Mouse (Mus musculus) heart, adult 18-20 months (tissue): Measurements from ENCODE around the gene Hoxc12. TPM values are rescaled to one million over a fixed set of nuclear protein-coding genes. Genes with fewer than 3 reads are reported as not detected.

Experiments used
- DNase-seq, 2 experiments: peaks; one replicate each; pipeline ENCODE4 v3.0.0; 2021 to 2022; ENCODE audit warnings: mixed read lengths in 1 of 2
- total RNA-seq, 2 experiments: library from RNA; stranded (reverse); gene quantifications; 2 replicates each; pipeline ENCODE4 v1.2.3; 2021

Gene Hoxc12
- total RNA-seq, 2 experiments from 2014 or later, result not detected

GRCm38 (mm10) chr15:102965003-102965891, 28.7 kb downstream of the Hoxc12 start:
- no peak for DNase-seq

DNA sequence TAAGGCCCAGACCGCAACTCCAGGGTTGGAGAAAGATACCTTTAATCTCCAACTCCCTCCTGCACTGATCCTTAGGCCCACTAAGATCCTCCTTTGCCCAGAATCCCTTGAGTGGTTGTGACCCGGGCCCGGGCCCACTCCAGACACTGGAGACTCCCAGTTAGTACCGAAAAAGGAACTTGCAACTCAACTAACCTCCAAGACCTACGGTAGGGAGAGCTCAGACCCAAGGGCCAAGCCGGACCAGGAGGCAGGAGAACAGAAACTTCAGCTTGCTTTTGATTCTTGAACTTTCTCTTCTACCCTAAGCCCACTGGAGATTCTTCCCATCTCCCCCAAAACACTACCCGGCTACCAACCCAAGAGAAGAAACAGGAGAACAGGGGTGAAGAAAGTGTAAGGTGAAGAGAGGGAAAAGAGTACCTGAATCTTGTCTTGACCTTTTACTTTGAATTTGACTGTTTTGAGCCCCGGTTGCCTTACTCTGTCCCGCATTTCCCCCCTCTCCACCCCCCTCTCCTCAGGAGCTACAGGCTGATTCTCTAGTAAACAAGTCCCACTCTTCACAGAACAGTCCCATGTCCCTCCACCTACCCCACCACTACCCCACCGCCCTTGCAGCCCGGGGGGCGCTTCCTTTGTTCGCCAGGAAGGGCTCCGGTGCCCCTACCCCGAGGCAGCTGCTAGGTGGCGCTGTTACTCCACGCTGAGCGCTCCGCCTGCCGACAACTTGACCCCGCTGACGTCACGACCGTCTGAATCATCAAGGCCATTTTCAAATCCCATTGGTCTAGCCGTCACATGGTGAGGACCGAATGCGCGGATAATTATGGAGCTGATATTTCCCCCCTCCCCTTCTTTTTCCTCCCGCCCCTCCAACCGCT, 29.6 kb downstream of the Hoxc12 start:
- peak; percentile 53 to 55 for DNase-seq

DNA sequence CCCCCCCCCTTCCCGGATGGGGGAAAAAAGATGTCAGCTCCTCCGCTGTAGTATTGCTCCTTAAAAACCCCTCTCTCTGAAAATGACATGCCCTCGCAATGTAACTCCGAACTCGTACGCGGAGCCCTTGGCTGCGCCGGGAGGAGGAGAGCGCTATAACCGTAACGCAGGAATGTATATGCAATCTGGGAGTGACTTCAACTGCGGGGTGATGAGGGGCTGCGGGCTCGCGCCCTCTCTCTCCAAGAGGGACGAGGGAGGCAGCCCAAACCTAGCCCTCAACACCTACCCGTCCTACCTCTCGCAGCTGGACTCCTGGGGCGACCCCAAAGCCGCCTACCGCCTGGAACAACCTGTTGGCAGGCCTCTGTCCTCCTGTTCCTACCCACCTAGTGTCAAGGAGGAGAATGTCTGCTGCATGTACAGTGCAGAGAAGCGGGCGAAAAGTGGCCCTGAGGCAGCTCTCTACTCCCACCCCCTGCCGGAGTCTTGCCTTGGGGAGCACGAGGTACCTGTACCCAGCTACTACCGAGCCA, 30.3 kb downstream of the Hoxc12 start, which contains the start of gene Hoxc10:
TSS of gene Hoxc10 (plus strand) at position 21 of the 536 bp plus-strand sequence.
- DNase-seq, result no peak

GRCm38 (mm10) chr15:102967312-102967510, 30.7 kb downstream of the Hoxc12 start, which contains the start of gene Hoxc5:
Hoxc5 (plus strand) TSS chr15:102967443.
- DNase-seq, result no peak

GRCm38 (mm10) chr15:102967511-102968397, 31.2 kb downstream of the Hoxc12 start:
- DNase-seq, result no peak

DNA sequence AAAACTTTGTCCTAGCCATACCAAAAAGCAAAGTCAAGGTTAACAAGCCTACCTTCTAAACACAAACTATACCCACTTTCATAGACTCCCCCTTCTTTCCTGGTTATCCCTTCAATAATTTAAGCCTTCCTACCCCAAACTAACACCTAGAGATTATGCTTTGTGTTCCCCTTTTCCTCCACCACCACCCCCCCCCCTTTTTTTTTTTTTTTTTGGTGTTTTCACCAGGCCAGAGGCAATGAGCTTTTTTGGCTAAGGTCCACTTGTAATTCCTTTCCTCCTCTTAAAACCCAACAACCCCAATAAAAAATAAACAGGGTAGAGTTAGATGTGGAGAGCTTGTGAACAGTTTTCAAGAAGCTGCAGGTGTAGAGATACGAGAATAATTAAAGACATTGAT, 32.7 kb downstream of the Hoxc12 start:
- no peak for DNase-seq

DNA sequence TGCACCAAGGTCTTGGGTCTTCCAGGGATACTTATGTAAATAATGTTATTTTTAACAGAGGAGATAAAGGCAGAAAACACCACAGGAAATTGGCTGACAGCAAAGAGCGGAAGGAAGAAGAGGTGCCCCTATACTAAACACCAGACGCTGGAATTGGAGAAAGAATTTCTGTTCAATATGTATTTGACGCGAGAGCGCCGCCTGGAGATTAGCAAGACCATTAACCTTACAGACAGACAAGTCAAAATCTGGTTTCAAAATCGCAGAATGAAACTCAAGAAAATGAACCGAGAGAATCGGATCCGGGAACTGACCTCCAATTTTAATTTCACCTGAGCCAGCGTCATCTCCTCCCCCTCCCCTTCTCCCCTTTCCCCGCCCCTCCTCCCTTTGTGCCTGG, 34.2 kb downstream of the Hoxc12 start:
- DNase-seq, result no peak

DNA sequence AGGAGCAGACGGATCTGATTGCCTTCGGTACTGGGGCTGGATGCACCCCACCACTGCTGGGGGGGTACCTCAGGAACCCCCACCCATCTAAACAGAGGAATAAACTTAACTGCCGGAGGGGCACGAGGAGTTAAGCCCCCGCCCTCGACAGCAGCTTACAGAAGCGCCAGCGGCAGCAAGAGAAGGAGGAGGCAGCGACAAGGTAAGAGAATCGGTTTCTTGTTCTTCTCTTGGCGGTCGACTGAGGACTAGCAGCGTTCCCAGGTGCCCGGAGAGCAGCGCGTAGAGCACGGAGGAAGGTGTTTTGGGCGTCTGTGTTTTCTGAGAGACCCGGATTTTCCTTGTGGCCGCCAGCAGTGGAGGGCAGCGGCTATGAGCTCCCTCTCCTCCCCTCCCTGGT, 35.7 kb downstream of the Hoxc12 start:
- DNase-seq, result no peak

GRCm38 (mm10) chr15:102972753-102973152, 36.2 kb downstream of the Hoxc12 start:
- DNase-seq, result no peak

DNA sequence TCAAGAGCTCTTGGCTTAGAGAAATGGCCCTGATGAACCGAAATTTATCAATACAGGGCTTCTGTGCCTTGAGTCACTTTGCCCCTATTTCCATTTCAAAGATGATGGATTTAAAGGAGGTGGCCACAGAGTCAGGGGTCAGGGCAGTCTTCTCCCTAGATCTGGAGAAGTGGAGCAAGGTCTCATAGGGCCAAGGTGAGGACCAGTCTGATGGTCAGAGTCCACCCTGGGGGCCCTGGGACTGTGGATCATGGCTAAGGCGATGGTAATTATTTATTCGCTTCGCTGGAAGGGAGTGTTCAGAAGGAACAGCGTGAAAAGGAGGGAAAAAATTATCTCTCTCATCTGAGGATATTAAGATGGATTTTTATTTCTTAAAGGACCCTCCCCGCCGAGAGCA, 38.5 kb downstream of the Hoxc12 start:
- DNase-seq, result no peak

- no peak for DNase-seq
Measured at GRCm38 (mm10) chr15:102975688-102976111, 39.1 kb downstream of the Hoxc12 start.

DNA sequence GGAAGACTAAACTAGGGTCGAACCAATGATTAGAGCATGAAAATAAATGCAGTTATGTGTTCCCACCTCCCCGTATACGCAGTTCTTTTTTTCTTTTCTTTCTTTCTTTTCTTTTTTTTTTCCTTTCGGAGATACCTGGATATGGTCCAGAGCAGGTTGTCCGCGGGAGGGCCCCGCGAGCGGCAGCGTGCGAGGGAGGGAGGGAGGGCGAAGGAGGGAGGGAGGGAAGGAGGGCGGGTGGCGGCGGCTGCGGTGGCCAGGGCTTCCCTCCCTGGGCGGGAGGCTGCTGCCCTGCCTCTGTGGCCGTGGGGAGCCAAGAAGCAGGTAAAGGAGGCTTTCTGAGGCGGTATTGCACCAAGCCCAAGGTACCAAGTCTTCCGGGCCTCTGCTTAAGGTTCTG, 39.6 kb downstream of the Hoxc12 start, which contains the start of gene Hoxc9:
TSS of gene Hoxc9 (plus strand) at position 269 of the 400 bp plus-strand sequence.
- DNase-seq, result no peak

DNA sequence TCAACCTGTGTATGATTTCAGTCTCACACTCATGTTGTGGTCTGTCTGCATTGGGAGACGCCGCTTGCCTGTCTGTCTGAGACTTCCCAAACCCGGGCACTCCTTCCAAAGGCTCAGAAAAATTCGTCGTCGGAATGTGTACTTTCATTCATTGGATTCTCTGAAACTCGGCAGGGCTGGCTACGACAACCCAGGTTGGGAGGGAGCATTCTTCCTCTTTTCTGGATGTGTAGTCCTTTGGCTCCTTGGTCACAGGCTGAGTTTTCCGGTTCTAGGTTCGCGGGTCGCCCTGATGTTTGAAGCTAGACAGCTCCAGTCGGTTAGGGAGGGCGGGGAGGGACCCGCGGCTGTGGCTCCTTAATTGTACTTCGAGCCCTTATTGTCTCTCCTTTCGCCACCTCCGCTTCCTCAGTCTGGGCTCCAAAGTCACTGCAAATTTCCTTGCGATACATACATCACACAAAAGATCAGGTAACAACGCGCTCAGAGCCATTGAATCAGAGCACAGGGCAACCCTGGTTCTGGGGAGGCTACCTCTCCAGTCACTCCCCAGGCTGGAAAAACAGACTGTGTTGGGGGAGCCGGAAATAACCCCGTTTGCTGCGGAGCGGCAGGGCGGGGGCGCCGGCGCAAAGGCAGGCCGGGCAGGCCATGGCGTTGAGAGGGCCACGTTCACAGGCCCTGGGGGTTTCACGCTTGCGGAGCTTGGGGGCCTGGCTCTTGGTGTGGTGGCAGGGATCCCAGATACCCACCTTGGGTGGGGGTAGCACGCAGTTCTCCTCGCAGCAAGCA, 40.3 kb downstream of the Hoxc12 start:
- no peak for DNase-seq

DNA sequence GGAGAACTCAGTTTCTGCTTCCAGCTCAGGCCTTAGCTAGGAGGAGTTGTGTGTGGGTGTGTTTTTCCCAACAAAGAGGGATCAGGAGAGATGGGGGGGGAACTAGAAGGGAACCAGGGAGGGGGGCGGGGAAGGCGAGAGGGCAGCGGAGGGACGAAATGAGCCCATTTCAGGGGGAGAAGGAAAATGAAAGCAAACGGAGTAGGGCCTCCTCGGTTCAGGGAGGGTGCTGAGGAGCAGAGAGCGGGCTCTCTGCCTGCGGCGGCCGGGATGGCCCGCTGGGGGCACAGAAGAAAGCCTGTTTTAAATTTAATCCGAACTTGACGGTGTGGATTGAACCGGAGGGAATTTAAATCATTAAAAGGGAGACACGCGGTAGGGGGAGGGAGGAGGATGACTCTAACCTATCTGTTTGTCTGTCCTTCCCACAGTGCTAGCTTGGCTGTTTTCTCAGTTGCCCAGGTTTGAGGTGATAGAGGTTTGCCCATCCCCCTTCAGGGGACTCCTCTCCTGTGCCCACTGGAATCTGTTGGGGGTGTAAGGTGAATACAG, 40.9 kb downstream of the Hoxc12 start:
- DNase-seq, result no peak

DNA sequence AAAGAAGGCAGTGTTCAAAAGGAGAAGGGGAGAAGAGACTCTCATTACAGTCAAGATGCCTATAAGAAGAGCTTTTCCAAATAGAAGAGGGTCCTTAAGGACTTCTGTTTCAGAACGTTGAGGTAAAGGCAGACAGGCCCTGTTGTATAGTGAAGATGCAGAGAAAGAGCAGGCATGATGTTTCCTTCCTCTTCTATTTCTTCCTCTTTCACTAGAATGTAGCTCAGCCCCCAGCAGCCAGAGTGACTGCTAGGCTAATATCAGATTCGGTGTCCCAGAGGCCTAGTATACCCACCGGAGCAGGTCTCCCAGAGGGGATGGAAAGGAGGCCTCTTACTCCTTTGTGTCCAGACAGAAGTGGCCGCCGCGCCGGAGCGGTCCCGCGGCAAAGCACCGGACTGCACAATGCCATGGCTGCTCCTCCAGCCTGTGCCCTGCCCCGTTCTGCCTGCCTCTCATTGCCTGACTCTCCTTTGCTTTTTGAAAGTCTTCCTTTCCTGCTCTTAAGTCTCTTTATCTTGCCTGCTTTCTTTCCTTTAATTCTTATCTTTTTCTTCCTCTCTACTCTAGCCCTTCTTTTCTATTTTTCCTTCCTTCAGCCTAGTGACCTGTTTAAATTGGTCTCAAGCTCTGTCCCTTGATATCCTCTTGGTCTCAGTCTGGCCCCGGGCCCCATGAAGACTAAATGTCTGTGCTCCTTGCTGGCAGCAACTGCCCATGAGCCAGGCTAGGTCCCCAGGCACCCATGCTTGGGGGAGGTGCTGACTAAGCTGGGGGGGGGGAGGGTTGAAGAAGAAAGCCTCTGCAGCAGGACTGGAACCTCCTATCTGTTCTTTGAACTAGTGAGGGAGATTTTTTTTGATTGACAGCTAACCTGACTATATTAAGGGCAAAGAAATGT, 42.3 kb downstream of the Hoxc12 start:
- no peak for DNase-seq

GRCm38 (mm10) chr15:102979936-102980335, 43.4 kb downstream of the Hoxc12 start:
- DNase-seq, result no peak

GRCm38 (mm10) chr15:102980352-102980751, 43.8 kb downstream of the Hoxc12 start:
- DNase-seq, result no peak

- no peak for DNase-seq
Measured at GRCm38 (mm10) chr15:102980912-102981311, 44.4 kb downstream of the Hoxc12 start.
